19 mouse cellular contexts compared by ENCODE assay signal in genomic region chr12:101381460-101381859, GRCm38 (mm10). TPM values are rescaled to one million over a fixed set of nuclear protein-coding genes. Genes with fewer than 3 reads are reported as not detected.
"Had no signal": no experiment of that assay in that cellular context is flagged by ENCODE, and none has a peak within 500 bp of the region (broad histone marks: within the 10 kb centered on the region; RNA-seq: fewer than 3 reads in every experiment).

No protein-coding gene starts in this region.

RNA-seq across cellular contexts. Expression of gene Catsperb, which starts 23.0 kb away (rescaled TPM):
- polyA plus RNA-seq: cortical plate, adult 2 months; embryonic facial prominence, embryonic 10.5 days; embryonic facial prominence, embryonic 11.5 days; embryonic facial prominence, embryonic 12.5 days; embryonic facial prominence, embryonic 13.5 days; embryonic facial prominence, embryonic 14.5 days; embryonic facial prominence, embryonic 15.5 days; erythroblast, embryonic 14.5 days; forebrain, embryonic 10.5 days; forebrain, embryonic 11.5 days; forebrain, embryonic 12.5 days; forebrain, embryonic 13.5 days; forebrain, embryonic 14.5 days; forebrain, embryonic 15.5 days; forebrain, embryonic 16.5 days; forebrain, postnatal 0 days; frontal cortex, adult 2 months; gonadal fat pad, adult 2 months; heart, adult 2 months had no signal
